Mouse (Mus musculus): ENCODE measurements around the gene Ank3.

GRCm38 (mm10) chr10:69527318-69527717 lies 128.7 kb downstream of the Ank3 start:
- no peak for TF ChIP-seq CTCF (IDR thresholded peaks at IDR 0.05; ENCODE audit: low read depth)
- no peak for TF ChIP-seq EP300 (IDR thresholded peaks at IDR 0.05; ENCODE audit: low read depth)

All from liver, postnatal 0 days (tissue).